Mouse (Mus musculus) right cerebral cortex, adult 18-20 months (tissue): ENCODE data around the gene Asic2.

Experiments
- DNase-seq: peaks from one replicate; pipeline ENCODE4 v3.0.0; 2022; ENCODE audit warnings: mixed read lengths

The Asic2 gene

GRCm38 (mm10) chr11:80887021-80887420 is 1081.2 kb downstream of the Asic2 start:
- no peak for DNase-seq

- peak; percentile 54 for DNase-seq
These were observed 1081.9 kb downstream of the Asic2 start for GRCm38 (mm10) chr11:80886365-80886764.

DNA sequence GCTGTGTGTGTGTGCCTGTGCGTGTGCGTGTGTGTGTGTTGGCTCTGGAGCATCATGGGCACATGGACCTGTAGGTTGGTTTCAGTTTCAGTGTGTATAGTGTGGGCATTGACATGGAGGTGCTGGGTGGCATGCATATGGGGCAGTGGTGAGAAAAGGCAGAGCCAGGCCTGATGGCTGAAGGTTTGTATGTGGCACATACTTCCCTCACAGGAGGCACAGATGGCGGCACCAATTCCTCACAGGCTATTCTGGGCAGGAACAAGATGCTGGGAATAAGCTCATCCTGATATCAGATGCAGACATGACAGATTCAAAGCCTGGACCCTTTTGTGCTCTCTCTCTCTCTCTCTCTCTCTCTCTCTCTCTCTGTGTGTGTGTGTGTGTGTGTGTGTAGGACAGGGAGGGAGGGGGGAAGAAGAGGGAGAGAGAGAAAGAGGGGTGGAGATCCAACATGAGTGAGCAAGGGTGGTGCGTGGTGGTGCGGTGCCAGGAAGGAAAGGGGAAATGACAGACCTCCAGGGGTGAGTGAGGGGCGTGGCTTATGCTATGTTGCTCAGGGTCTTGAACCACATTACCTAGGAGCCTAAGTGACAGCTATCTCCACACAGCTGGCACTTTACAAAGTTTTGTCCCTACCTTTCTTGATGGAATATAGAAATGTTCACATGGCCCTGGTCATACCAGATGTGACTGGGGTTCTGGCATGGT is 1083.6 kb downstream of the Asic2 start:
- DNase-seq, result peak; percentile 65

DNA sequence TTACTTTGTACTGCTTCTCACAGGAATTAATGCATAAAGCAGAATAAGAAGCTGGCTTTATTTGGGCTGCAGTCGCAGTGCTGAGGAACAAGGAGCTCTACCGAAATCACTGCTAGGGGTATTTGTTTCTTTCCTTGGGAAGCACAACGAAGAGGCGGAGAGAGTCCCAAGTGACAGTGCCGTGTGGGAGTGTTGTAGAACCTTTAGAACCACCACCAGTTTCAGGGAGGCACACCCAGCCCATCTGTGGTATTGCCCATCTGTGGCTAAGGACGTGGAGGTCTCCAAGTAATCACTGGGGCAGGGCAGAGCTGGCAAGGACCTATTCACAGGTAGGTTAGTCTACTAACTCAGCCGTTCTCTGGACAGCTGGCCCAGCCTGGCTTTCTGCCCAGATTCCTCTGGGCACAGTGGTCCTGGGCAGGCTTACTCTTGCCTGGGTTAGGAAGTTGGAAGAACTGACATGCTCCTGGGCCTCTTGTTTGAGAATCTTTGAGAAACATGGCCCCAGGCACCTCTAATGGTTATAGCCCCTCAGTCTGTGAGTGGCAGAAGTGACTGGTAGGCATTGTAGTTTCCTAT is 1085.9 kb downstream of the Asic2 start:
- DNase-seq, result peak; percentile 49

DNA sequence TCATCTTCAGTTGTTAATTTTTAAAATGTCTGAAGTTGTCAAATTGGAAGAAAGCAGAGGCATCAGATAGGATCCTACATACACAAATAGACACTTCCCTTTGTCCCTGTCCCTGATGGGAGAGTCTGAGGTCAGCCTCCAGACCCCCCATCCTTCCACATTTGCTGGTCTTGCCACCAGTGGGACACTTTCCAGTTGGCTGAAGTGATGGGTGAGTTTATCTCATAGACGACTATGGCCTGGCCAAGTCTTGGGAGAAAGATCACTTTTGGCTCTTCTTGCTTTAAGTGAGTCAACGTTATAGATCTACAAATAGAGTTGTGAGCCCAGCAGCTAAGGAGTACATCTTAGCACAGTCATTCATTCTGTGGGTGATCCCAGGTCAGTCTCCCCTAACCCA is 1090.2 kb downstream of the Asic2 start:
- no peak for DNase-seq

- DNase-seq, result peak; percentile 47
These were observed 1091.1 kb downstream of the Asic2 start for GRCm38 (mm10) chr11:80877131-80877651.

GRCm38 (mm10) chr11:80872509-80873474 is 1095.5 kb downstream of the Asic2 start:
- peak; percentile 39 for DNase-seq

- DNase-seq, result no peak
These were observed 1100.2 kb downstream of the Asic2 start for GRCm38 (mm10) chr11:80868039-80868438.

GRCm38 (mm10) chr11:80862941-80863340 is 1105.3 kb downstream of the Asic2 start:
- DNase-seq, result no peak

DNA sequence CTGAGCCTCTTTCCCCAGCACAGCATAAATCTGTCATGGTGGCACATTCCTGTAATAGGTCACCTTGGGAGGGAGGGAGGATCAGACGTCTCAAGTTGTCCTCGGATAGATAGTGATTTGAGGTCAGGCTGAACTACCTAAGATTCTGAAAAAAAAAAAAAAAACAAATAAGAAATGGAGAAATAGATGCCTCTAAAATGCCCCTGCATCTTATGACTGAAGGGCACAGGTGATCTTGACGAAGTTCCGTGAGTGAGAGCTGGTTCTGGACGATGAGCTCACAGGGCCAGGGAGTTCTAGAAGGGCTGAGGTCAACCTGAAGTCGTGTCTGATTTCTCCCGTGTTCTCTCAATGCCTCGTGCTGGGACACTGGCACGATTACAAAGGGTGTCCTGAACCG is 1110.2 kb downstream of the Asic2 start, which contains the start of gene Spaca3:
TSS of gene Spaca3 (plus strand) at position 301 of the 400 bp plus-strand sequence.
- no peak for DNase-seq

- no peak for DNase-seq
These were observed 1111.4 kb downstream of the Asic2 start for GRCm38 (mm10) chr11:80856827-80857226.

DNA sequence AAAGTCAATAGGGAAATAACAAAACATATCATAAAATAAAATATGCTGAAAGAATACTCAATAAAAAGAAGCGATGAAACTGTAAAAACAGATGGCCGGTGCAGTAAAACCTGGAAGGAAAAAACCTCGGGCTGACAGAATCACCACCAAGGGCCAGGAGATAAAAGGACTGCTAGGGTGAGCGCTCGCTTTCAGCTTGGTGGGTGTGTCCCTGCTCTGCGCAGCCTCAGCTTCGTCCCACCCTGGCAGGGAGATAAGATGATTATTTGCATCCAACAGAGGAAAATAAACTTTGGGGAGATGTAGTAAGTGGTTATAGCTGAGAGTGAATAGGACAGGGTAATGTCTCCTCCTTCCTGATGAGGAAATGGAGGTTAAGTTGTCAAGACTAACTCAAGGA is 1113.3 kb downstream of the Asic2 start:
- no peak for DNase-seq

GRCm38 (mm10) chr11:80854430-80854829 is 1113.8 kb downstream of the Asic2 start:
- DNase-seq, result no peak

GRCm38 (mm10) chr11:80853014-80853413 is 1115.2 kb downstream of the Asic2 start:
- no peak for DNase-seq

- DNase-seq, result no peak
These were observed 1116.4 kb downstream of the Asic2 start for GRCm38 (mm10) chr11:80851859-80852258.

DNA sequence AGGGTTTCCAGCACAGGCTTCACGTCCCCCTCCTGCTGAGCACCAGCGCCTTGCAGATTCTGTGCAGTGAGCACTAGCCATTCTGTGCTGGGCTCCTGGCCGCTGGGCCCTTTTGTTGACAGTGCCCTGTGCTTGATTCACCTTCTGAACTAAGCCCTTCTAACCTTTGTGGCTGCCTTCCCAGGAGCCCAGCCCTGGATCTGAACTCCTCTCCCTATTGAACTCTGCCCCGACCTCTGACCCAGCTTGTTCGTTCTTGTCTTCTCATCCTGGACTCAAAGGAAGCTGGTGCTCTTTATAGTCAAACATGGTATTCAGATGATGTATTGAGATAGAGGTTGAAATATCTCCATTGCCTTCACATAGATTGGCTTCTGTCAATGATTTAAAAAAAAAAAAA is 1120.1 kb downstream of the Asic2 start:
- no peak for DNase-seq

GRCm38 (mm10) chr11:80846115-80846514 is 1122.1 kb downstream of the Asic2 start:
- DNase-seq, result no peak

DNA sequence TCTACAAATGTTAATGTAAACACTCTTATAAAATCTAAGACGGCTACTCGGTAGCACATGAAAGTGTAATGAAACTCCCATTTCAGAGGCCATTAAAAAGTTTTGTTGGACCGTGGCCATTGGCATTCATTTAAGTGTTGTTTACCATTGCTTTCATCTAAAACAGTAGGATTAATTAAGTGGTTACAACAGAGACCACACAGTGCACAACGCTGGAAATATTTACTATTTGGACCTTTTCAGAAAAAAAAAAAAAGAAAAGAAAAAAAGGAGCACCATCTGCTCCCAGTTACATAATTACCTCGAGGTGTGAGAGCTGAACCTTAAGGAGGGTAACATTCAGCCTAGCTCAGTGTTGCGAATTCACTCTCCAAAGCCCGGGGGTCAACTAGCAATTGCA is 1122.8 kb downstream of the Asic2 start:
- no peak for DNase-seq

GRCm38 (mm10) chr11:80843435-80843834 is 1124.8 kb downstream of the Asic2 start:
- DNase-seq, result no peak

- no peak for DNase-seq
These were observed 1129.5 kb downstream of the Asic2 start for GRCm38 (mm10) chr11:80838724-80839123.

GRCm38 (mm10) chr11:80835841-80836240 is 1132.4 kb downstream of the Asic2 start:
- no peak for DNase-seq

- no peak for DNase-seq
These were observed 1132.9 kb downstream of the Asic2 start for GRCm38 (mm10) chr11:80835395-80835794.
